Mouse (Mus musculus) limb, embryonic 10.5 days (tissue): Measurements from ENCODE around the gene Ppp4r4. TPM values are rescaled to one million over a fixed set of nuclear protein-coding genes. Genes with fewer than 3 reads are reported as not detected.
A peak's percentile ranks its signal among the peaks of the same experiment; 100 is the strongest.

Experiments
- DNase-seq: peaks from one replicate; pipeline ENCODE4 v3.0.0-alpha.2; 2017; ENCODE audit warnings: low spot score
- H3K27ac ChIP-seq: fragments of 300-500 bp; sonication (generic); 2 replicates; pipeline ENCODE4 v1.5.1; 2016; ENCODE audit warnings: mild to moderate bottlenecking
- H3K27me3 ChIP-seq: fragments of 300-500 bp; sonication (generic); 2 replicates; pipeline ENCODE4 v1.6.1; 2016; ENCODE audit warnings: low read depth, mild to moderate bottlenecking; ENCODE audit not compliant: poor library complexity, severe bottlenecking
- H3K36me3 ChIP-seq: fragments of 300-500 bp; sonication (generic); 2 replicates; pipeline ENCODE4 v1.6.1; 2016; ENCODE audit warnings: mild to moderate bottlenecking, moderate library complexity
- H3K4me1 ChIP-seq: fragments of 300-500 bp; sonication (generic); 2 replicates; pipeline ENCODE4 v1.6.1; 2016
- H3K4me3 ChIP-seq: fragments of 300-500 bp; sonication (generic); 2 replicates; pipeline ENCODE4 v1.5.1; 2016; ENCODE audit warnings: mild to moderate bottlenecking, moderate library complexity
- H3K9me3 ChIP-seq: fragments of 300-500 bp; sonication (generic); replicated peaks from 2 replicates; pipeline ENCODE4 v1.6.1; 2016; ENCODE audit warnings: mild to moderate bottlenecking
- WGBS: fragments of 180-500 bp; shearing (Covaris S2); methylation state at CpG from one replicate; pipeline ENCODE4 v1.1.7; 2016; 5-methylcytosine and 5-hydroxymethylcytosine counted together
- polyA plus RNA-seq: library from polyadenylated mRNA; unstranded; fragments of >200 nt; fragmentation: Nextera tagmentation; extraction: Ambion mirVana; gene quantifications from 2 replicates; pipeline ENCODE4 v1.2.1, GENCODE M21; 2016

Ppp4r4 gene
- polyA plus RNA-seq, 1 experiment from 2014 or later = 1.9 TPM

DNA sequence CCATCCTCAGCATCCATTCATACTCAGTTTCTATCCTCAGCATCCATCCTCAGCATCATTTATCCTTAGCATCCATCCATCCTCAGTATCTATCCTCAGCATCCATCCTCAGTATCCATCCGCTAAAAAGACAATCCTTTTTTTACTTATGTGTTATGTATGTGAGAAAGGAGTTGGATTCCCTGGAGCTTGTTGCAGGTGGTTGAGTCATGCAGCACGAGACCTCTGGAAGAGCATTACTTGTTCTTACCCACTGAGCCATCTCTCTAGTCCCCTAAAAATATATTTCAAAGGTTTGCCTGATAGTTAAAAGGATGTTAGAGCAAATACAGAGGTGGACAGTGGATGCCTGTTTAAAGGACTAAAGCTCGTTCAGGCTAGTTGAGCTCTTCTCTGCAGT, 69.8 kb downstream of the Ppp4r4 start:
- Histone ChIP-seq H3K9me3 (no peaks in the 10 kb centered on the region), H3K27ac (no peak overlapping the region), H3K36me3 (no peaks in the 10 kb centered on the region), H3K4me1 (peaks cover 4% of the 10 kb centered on the region; the same call in 1 of the 2 replicates), H3K27me3 (no peaks in the 10 kb centered on the region), H3K4me3 (no peak overlapping the region)
- WGBS = 65% methylated on average over 3 of the region's 3 CpGs
- no peak for DNase-seq

DNA sequence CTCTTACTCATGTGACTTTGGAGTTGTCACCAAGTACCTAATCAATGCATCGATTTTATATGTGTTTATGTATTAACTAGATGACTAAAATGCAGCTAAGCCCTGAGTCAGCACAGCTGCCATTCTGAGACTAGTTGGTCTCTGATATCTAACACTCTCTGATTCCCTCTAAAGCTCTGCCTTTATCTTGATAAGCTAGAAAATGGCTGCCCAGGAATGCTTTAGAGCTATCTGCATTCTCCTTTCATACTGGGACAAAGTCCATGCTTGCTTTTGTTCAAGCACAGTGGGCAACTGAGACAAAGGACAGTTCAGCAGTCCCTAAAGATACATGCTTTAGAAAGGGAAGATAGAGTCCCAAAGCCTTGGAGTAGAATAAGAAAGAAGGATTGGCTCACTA, 83.1 kb downstream of the Ppp4r4 start:
- no peaks in the 10 kb centered on the region for H3K36me3 ChIP-seq
- H3K4me1 ChIP-seq = no peaks in the 10 kb centered on the region
- no peak overlapping the region for H3K27ac ChIP-seq
- no peak for DNase-seq
- 81% methylated on average over 1 of the region's 1 CpGs for WGBS
- H3K9me3 ChIP-seq = no peaks in the 10 kb centered on the region
- no peaks in the 10 kb centered on the region for H3K27me3 ChIP-seq
- H3K4me3 ChIP-seq = no peak overlapping the region

DNA sequence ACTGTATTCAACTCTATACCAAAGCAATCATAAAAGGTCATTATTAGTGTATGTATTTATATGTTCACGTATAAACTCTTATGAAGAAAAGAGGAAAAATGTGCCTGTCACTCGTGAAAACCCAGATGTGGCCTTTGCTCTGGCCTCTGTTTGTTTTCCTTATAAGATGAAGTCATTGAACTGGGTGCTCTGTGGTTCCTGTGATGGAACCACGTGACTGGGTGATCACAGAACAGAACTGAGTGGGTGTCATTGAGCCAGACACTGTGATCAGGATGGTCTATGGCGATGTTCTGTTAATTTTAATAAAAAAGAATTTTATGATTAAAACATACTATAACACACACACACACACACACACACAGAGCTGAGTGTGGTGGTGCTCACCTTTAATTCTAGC, 83.7 kb downstream of the Ppp4r4 start:
- H3K9me3 ChIP-seq = no peaks in the 10 kb centered on the region
- 89% methylated on average over 4 of the region's 4 CpGs for WGBS
- H3K27me3 ChIP-seq = no peaks in the 10 kb centered on the region
- no peak overlapping the region for H3K27ac ChIP-seq
- no peak overlapping the region for H3K4me3 ChIP-seq
- H3K36me3 ChIP-seq = no peaks in the 10 kb centered on the region
- no peaks in the 10 kb centered on the region for H3K4me1 ChIP-seq
- no peak for DNase-seq

DNA sequence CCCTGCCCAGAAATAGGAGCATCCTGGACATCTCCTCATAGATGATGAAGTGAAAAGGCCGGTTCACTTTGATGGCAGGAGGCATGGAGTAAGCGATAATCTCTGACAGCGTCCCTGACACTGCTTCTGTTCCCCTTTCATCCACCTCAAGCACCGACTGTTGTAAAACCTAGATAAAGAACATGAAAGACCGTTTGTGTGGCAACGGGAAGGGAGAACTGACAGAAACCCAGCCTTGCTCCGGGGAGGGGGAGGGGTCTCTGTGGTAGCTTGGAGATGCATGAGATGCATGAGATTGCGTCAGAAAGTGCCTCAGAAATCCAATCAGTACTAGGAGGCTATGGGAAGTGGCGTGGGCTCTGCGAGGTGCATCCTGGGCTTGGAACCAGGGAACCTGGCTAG, 84.8 kb downstream of the Ppp4r4 start:
- 81% methylated on average over 10 of the region's 10 CpGs for WGBS

DNA sequence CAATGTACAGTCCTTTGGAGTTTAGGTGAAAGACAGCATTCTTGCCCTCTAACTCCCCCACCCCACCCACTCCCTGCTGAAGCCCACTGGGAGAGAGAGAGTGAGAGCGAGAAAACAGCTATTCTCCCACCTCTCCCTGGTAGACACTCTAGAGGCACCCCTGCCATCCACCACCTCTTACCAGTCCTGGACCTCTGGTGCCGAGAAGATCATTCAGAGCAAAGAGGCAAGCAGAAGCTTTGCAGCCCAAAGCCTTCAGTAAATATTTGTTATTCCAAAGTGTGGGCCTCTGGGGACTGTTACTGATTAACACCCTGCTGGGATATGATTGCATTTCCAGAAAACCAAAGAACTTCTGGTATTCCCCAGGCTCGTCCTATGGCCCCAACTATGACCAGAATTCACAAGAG, 99.1 kb downstream of the Ppp4r4 start, which contains the start of gene Serpina10:
Serpina10 (minus strand) TSS at position 242 of the 410 bp plus-strand sequence.
- Histone ChIP-seq H3K9me3 (no peaks in the 10 kb centered on the region), H3K4me1 (no peaks in the 10 kb centered on the region), H3K4me3 (no peak within 1 kb of the TSS), H3K27me3 (no peaks in the 10 kb centered on the region), H3K27ac (no peak within 1 kb of the TSS), H3K36me3 (no peaks in the 10 kb centered on the region)
- DNase-seq = no peak
- WGBS = 73% methylated on average over 3 of the region's 3 CpGs

More for the DNA sequence above, 84.8 kb downstream of the Ppp4r4 start:
- no peaks in the 10 kb centered on the region for H3K4me1 ChIP-seq
- H3K27ac ChIP-seq = no peak overlapping the region
- no peaks in the 10 kb centered on the region for H3K9me3 ChIP-seq
- no peaks in the 10 kb centered on the region for H3K27me3 ChIP-seq
- no peaks in the 10 kb centered on the region for H3K36me3 ChIP-seq
- no peak for DNase-seq
- H3K4me3 ChIP-seq = no peak overlapping the region

DNA sequence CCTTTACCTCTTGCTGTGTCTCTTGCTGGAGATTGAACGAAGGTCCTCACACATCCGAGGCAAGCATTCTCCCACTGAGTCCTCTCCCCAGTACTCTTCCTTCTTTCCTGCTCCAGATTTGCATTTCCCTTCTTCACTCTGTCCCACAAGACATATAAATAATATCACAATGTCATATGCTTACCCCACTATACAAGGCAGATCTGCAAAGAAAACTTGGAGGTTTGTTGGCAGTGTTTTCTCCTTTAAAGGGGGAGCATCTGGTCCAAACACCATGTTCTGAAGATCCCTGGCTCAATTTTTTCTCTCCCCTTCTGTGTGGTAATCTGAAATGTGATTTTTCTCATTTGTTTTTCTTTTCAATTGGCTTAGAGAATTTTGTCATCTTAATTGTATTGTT, 102.3 kb downstream of the Ppp4r4 start:
- DNase-seq = no peak
- Histone ChIP-seq H3K4me1 (no peaks in the 10 kb centered on the region), H3K36me3 (no peaks in the 10 kb centered on the region), H3K9me3 (no peaks in the 10 kb centered on the region), H3K27ac (no peak overlapping the region), H3K4me3 (no peak overlapping the region), H3K27me3 (no peaks in the 10 kb centered on the region)
- WGBS = 87% methylated on average over 2 of the region's 2 CpGs

DNA sequence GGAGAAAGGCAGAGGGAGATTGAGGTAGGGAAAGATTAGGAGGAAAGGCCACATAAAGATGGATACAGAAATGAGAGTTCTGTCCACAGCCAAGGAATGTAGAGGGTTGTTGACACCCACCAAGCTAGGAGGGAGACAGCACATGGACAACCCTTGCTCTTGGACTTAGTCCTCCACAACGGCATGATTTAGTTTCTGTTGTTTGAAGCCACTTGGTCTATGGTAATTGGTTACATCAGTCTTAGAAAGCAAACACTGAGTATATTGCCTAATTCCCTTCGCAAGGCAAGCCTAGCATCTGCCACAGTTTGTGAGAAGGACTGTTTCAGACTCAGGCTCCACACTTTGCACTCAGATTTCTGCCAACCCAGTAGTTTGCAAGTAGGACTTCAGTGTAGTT, 103.8 kb downstream of the Ppp4r4 start:
- H3K36me3 ChIP-seq = no peaks in the 10 kb centered on the region
- H3K27me3 ChIP-seq = no peaks in the 10 kb centered on the region
- no peak for DNase-seq
- H3K27ac ChIP-seq = no peak overlapping the region
- 89% methylated on average over 2 of the region's 2 CpGs for WGBS
- no peak overlapping the region for H3K4me3 ChIP-seq
- no peaks in the 10 kb centered on the region for H3K9me3 ChIP-seq
- no peaks in the 10 kb centered on the region for H3K4me1 ChIP-seq

DNA sequence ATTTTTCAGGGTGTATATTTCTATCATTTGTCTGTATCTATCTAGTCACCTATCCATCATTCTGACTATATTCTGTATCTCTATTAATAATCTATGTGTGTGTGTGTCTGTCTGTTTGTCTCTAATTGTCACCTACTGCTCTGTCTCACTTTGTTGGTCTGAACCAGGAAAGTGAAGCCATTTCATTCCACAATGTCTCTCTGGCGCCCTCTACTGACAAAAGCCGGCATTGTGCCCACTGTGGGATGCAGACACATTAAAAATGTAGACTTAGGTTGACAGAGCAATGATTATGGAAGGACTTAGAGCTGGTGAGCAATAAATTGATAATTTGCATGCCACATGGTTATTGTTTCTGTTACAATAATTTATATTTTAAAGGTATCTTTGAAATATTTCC, 111.3 kb downstream of the Ppp4r4 start:
- Histone ChIP-seq H3K36me3 (no peaks in the 10 kb centered on the region), H3K27ac (no peak overlapping the region), H3K27me3 (no peaks in the 10 kb centered on the region), H3K4me3 (no peak overlapping the region), H3K4me1 (no peaks in the 10 kb centered on the region), H3K9me3 (no peaks in the 10 kb centered on the region)
- peak; percentile 85 for DNase-seq
- WGBS = 0% methylated on average over 2 of the region's 2 CpGs

DNA sequence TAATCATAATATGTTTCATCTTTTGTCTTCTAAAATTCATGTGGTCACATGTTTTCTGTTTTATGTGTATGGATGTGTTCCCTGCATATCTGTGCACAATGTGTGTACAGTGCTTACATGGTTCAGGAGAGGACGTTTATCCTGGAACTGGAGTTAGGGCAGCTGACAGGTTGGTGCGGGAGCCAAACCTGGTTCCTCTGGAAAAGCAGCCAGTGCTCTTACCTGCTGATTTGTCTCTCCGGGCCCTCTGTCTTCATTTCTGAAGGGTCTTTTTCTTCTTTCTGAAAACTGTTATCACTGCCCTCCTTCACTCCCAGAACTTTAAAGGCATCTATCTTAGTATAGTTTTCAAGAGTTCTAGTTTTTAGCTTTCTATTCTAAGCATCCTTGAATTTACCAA, 111.7 kb downstream of the Ppp4r4 start:
- WGBS = 83% methylated on average over 3 of the region's 3 CpGs
- Histone ChIP-seq H3K27me3 (no peaks in the 10 kb centered on the region), H3K9me3 (no peaks in the 10 kb centered on the region), H3K4me1 (no peaks in the 10 kb centered on the region), H3K27ac (no peak overlapping the region), H3K4me3 (no peak overlapping the region), H3K36me3 (no peaks in the 10 kb centered on the region)
- DNase-seq = no peak

DNA sequence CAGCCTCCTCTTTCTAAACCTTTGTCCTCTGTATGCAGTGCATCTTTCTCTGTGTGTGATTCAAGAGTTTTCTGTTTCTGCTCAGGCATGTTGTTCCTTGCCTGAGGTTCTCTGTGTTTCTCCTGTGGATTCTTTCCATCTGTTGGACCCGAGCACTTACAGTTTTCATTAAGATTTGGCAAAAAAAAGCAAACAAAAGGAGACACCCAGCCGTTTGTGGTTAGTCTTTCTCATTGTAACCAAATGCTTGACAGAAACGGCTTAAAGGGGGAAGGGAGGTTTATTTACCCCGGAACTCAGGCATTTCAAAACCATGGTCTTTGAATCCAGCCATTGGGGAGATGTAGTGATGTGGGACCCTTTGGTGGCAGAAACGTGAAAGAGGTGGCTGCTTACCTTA, 112.5 kb downstream of the Ppp4r4 start:
- H3K27ac ChIP-seq = no peak overlapping the region
- WGBS = 46% methylated on average over 5 of the region's 5 CpGs

DNA sequence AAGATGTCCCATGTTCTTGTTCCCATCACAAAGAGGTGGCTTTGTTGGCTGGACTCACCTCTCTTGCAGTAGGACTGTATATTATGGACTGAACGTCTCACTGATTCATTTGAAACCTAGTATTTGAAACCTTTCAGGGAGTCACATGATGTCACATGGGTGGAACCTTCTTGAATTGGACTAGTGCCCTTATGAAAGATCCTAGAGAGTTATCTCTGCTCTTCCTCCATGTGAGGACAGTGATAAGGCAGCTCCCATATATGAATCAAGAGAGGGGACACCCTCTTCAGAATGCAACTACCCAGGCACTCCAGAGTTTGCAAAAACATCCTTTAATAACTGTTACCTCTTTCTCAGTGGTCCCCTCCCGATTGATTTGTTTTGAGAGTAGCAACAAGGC, 114.2 kb downstream of the Ppp4r4 start:
- WGBS = 90% methylated on average over 2 of the region's 2 CpGs
- Histone ChIP-seq H3K4me1 (no peaks in the 10 kb centered on the region), H3K27ac (no peak overlapping the region), H3K36me3 (no peaks in the 10 kb centered on the region), H3K27me3 (no peaks in the 10 kb centered on the region), H3K4me3 (no peak overlapping the region), H3K9me3 (no peaks in the 10 kb centered on the region)
- DNase-seq = no peak

More for the DNA sequence above, 112.5 kb downstream of the Ppp4r4 start:
- H3K27me3 ChIP-seq = no peaks in the 10 kb centered on the region
- no peaks in the 10 kb centered on the region for H3K9me3 ChIP-seq
- H3K36me3 ChIP-seq = no peaks in the 10 kb centered on the region
- no peak overlapping the region for H3K4me3 ChIP-seq
- no peaks in the 10 kb centered on the region for H3K4me1 ChIP-seq
- no peak for DNase-seq

DNA sequence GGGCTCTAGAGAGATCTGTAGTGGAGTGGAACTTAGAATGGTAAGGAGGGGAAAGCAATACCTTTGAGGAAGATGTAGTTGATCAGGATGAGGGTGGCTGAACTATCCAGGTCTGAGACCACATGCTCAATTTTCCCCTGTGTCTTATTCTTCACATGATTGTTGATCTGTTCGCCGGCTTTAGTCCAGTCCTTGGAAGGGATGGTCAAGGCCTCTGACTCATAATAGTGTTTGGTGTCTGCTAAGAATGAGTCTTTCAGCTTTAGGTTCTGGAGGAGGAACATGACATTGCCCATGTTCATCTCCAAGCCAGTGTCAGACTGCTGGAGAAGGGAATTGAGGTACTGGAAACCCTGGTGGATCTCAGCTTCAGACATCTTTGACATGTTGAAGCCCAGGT, 121.8 kb downstream of the Ppp4r4 start:
- no peak for DNase-seq
- 91% methylated on average over 2 of the region's 2 CpGs for WGBS

DNA sequence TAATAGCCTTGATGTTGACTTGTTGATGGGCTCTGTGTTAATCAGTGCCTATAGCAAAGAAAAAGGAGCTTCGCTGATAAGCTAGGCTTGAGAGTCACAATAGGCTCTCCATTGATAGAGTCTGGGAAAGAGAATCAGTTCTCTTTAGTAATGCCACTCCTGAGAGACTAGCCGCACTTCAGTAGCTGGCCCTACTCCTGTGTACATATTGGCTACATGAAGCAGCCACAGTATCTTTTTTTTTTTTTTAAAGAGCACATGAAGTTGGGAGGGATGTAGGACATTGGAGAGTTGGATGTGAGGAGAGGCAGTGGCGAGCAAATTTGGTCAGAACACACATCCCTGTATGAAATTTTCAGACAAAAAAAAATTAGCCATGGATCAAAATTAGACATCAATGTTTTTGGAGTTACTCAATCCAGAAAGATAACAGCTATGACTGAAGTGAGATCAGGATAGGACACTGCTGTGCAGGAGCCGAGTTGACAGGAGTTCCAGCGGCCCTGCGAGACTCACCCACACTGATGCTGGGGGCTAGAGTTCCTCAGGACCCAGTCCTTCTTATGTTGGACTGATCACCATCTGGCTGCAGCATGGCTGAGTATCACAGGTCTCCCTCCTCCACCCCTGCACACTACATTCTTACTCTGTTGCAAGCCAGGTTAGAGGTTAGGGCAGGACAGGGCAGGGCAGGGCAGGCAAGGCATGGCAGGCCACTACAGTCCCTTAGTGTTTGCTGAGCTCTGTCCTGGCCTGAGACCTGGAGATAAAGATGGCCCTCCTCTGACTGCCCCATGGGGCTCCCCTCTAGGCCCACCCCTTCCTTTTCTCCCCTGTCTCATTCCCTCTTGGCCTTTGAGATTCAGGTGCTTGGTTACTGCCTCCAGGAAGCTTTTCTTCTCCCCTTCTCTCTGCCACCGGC, 123.3 kb downstream of the Ppp4r4 start:
- Histone ChIP-seq H3K27me3 (no peaks in the 10 kb centered on the region), H3K9me3 (no peaks in the 10 kb centered on the region), H3K27ac (no peak overlapping the region), H3K36me3 (no peaks in the 10 kb centered on the region), H3K4me3 (no peak overlapping the region), H3K4me1 (no peaks in the 10 kb centered on the region)
- no peak for DNase-seq
- 86% methylated on average over 7 of the region's 7 CpGs for WGBS

More for the DNA sequence above, 121.8 kb downstream of the Ppp4r4 start:
- Histone ChIP-seq H3K27me3 (no peaks in the 10 kb centered on the region), H3K4me1 (no peaks in the 10 kb centered on the region), H3K9me3 (no peaks in the 10 kb centered on the region), H3K36me3 (no peaks in the 10 kb centered on the region), H3K27ac (no peak overlapping the region), H3K4me3 (no peak overlapping the region)
